Mouse (Mus musculus): Measurements from ENCODE around the gene Fbxl19.
A peak's percentile ranks its signal among the peaks of the same experiment; 100 is the strongest.

Gene Fbxl19

GRCm38 (mm10) chr7:127808821-127809220, 64.5 kb downstream of the Fbxl19 start:
- no peak for DNase-seq

- DNase-seq, result no peak
Measured at GRCm38 (mm10) chr7:127809846-127810245, 65.5 kb downstream of the Fbxl19 start.

- DNase-seq, result no peak
Measured at GRCm38 (mm10) chr7:127810650-127811049, 66.3 kb downstream of the Fbxl19 start.

GRCm38 (mm10) chr7:127811240-127811639, 66.9 kb downstream of the Fbxl19 start:
- DNase-seq, result no peak

GRCm38 (mm10) chr7:127812292-127812691, 67.9 kb downstream of the Fbxl19 start:
- peak in 1 of 2 experiments; percentile 40 for DNase-seq

GRCm38 (mm10) chr7:127813821-127814220, 69.5 kb downstream of the Fbxl19 start:
- DNase-seq, result no peak

- peak; percentile 97 for DNase-seq
Measured at GRCm38 (mm10) chr7:127814241-127814921, 70.0 kb downstream of the Fbxl19 start.

GRCm38 (mm10) chr7:127815116-127815665, 70.8 kb downstream of the Fbxl19 start:
- DNase-seq, result no peak

- peak; percentile 64 to 67 for DNase-seq
Measured at GRCm38 (mm10) chr7:127815954-127816821, 71.8 kb downstream of the Fbxl19 start.

GRCm38 (mm10) chr7:127817053-127817452, 72.7 kb downstream of the Fbxl19 start:
- DNase-seq, result no peak

- DNase-seq, result peak in 1 of 2 experiments; percentile 22
Measured at GRCm38 (mm10) chr7:127817776-127818175, 73.4 kb downstream of the Fbxl19 start.

Measured in cerebellum, postnatal 14 days (tissue).